Mouse (Mus musculus) left cerebral cortex, adult 18-20 months (tissue): ENCODE measurements around the gene Procr. TPM values are rescaled to one million over a fixed set of nuclear protein-coding genes. Genes with fewer than 3 reads are reported as not detected.

Source experiments
- DNase-seq, 2 experiments: peaks; one replicate each; pipeline ENCODE4 v3.0.0; 2021 to 2022; ENCODE audit warnings: low spot score in 2 of 2, mixed read lengths in 1 of 2
- total RNA-seq, 2 experiments: library from RNA; stranded (reverse); gene quantifications; 2 replicates each; pipeline ENCODE4 v1.2.3; 2021

Procr gene
- total RNA-seq, 2 experiments from 2014 or later: 1.6 to 2.0 TPM

DNA sequence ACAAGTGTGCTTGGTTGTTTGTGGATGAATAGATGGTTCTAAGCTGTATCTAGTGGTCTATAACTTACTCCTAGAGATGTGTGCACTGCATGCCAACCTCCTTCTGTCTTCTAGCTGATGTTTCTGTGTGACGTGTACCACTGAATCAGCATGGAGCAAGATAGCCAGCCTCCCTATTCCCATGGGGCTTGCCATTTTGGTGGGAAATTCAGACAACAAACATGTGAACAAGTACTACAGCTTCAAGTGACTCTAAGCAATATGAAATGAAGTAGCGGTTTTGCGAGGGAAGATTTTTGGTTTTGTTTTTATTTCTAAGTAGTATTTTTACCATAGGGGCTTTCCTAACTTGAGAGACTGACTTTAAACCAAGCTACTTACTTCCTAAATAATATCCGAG is 1.5 kb upstream of the Procr start:
- no peak for DNase-seq

DNA sequence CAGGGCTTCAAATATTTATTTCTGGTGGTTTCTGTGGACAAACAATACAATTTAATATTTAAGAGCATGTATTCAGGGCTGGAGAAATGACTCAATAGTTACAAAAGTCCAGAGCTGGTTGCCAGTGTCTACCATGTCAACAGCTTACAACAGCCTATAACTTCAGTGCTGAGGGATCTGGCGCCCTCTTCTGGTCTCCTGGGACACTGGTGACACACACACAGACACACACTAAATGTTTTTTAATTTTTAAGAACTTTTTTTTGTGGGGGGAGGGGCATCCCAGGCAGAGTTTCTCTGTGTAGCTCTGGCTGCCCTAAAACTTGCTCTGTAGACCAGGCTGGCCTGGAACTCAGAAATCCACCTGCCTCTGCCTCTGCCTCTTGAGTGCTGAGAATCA is 4.8 kb downstream of the Procr start:
- DNase-seq: no peak

DNA sequence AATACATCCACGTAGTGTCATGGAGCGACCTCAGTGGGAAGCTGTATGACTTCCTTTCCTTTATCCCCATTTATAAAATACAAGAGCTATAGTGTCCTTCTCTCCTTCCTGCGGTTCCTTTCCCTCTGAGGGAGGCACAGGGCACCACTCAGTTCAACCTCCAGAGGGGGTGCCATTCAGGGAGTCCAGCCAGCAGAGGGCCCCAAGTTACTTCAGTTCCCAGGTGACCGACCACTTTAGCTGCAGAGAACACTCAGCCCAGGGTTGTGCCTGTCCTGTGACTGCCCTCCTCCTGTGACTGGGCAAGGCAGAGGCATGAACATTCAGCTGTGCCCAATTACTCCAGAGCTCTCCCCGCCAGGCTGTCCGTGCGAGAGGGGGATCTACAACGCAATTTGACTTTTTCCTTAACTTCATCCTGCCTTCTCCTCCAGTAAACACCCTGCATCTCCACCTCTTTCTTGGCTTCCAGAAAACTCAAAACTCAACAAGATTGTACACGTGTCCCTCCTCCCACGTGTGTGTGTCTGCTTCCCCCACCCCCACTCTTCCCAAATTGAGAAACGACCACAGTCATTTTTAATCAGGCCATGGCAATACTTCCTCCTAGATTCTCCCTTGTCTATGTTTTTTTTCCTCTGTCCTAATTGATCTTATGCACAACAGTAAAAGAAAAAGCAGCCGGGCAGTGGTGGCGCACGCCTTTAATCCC is 6.1 kb downstream of the Procr start:
- no peak for DNase-seq

DNA sequence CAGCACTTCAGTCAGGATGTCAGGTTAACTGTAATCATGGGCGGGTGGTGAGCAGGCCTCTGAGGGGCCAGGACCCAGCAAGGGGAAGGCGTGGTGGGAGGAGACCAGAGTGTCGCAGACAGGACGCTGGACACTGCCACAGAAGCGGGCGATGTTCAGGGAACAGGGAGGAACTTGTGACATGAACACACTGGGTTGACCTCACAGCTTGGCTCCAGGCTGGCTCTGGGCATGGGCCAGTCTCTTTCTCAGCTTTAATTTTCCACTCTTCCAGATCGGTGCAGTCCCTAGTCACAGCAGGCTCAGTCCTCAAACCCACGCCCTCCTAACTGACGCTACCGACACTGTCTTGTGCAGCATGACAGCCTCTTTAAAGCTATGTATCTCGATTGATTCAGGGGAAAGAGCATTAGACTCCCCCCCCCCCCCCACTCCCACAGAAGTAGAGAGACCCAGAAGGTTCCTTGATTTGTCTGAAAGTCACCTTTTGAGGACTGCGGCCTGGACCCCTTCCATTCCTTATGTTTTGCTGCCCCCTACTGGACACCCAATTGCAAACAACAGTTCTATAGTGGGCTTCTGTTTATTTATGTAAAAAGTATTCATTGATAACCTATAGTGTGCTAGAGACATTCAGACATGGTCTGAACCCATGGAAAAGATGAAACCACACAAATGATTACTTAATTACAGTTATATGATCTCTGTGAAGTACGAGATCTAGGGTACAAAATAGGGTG is 13.9 kb downstream of the Procr start:
- peak; percentile 65 to 83 for DNase-seq

DNA sequence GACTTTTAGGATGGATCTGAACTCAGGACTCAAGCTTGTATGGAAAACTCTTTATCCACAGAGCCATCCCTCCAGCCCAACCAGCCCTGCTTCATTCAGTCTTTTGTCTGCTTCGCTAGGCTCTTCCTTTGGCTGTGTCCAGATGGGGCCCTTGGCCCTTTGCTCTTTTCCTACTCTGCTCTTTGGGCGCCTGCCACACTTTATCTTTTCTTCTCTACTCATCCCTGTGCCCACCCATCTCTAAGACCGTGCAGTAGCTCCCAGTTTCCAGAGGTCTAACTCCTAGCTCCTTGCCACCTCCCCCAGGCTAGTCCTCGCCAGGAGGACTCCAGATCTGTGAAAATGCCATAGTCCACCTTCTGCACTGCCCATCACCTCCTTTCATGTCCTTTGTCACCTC is 22.7 kb downstream of the Procr start:
- DNase-seq: no peak

DNA sequence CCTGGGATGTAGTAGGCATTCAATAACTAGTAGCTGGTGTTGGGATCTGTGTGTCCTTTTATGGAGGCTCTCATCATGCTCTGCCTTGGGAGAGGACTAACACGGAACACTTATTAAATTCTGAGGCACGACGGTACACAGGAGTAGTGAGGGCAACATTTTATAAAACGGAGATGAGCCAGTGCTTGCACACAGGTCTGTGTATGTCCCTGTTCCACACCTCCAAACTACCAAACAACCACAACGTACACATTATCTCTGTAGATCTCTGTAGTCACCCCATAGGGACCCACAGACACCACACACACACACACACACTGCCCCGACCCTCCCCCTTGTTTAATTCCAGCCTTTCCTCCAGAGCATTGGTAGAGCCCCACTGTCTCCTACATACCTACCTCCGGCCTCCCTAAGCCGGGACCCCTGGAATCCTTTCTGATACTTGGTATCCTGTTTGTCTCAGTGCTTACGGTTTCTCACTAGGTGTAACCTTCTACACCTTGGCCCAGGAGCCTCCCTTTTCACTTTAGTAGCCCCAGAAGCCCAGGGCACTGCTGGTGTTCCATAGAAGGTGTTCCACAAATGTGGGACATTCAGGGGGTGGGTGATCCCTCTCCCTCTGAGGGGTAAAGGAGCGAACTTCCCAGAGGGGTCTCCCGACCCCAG is 23.5 kb downstream of the Procr start:
- DNase-seq: no peak

DNA sequence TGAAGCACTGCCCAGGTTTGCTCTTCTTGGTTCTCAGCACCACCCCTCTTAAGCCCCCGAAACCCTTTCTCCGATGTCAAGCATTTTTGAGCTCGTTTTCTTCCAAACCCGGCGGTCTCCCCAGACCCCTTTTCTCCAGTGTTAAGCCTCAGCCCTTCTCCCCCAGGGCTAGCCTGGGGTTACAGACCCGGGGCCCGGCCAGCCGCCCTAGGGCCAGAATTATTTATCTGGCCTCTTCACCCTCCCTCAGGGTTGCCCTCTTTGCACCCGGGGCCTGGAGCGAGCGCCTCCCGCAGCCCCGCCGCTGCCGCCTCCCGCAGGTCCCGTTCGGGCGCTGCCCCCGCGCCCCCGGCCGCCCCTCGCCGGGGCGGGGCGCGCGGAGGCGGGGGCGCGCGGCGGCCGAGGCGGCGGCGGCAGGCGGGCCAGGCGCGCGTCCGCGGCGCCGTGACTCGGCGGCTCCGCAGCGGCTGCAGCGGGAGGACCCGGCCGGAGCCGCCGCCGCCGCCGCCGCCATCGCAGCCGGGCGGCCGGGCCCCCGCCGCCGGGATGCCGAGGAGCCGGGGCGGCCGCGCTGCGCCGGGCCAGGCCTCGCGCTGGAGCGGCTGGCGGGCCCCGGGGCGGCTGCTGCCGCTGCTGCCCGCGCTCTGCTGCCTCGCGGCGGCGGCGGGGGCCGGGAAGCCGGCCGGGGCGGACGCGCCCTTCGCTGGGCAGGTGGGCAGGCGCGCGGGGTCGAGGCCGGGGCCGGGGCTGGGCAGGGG is 24.2 kb downstream of the Procr start, which contains the start of gene Mmp24:
Mmp24 (plus strand) TSS at position 416 of the 758 bp plus-strand sequence.
- no peak for DNase-seq

DNA sequence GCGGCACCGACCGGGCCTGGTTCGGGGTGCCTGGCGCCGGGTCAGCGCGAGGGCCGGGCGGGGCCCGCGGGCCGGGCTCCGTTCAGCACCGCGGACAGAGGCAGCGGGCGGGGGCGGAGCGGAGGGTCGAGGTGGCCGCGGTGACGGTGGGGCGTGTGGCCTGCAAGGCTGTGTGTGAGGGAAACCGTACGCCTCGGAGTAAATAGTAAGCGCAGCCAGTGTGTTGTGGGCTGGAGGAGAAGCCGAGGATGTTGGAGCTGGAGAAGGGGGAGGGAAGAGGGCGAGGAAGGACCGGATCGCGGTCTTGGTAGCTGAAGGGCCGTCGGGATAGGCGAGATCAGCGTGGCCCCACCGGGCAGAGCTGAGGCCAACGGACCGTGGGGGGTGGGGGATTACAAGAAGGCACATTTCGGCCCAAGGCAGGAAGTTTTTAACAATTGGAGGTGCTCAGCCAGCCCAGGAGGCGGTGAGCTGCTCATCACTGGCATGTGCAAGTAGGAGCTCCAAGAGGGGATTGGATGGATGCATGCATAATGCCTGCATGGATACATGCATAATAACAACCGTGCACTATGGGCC is 24.9 kb downstream of the Procr start:
- DNase-seq: peak; percentile 28 to 45

DNA sequence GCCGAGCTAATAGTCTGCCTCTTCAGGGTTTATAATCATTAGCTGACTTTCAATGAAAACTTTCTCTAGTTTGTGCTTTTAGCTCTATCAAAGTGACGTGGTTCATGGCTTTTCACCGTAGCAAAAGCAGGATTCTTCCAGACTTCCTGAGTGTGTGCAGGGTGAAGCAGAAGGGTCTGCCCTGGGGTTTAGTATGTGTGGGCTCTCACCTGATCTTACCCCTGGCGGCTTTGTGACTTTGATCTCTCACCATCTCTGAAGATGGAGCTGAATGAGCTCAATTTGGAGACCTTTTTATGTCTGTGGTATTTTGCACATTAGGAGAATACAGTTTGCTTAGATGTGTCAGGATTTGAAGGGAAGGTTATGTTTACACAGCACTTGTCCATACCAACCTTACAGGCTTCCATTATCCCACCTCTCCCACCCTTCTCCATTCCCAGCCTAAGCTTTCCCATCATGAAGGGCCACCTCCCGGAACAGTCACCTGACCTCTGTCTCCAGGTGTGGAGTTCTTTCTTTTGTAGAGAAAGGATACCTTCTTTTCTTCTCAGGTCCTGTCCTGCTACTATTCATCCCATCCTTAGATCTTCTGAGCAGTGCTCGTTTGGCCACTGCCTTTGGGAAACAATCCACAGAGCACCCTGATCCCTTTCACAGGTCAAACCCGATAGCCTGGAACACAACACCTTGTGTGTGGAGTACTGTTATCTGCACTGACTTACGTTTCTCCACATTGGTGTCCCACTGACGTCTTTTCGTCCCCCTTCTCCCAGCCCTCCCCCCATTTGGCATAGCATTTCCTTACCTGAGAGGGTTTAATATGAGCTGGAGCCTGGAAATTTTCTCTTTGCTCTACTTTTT is 26.1 kb downstream of the Procr start:
- no peak for DNase-seq

DNA sequence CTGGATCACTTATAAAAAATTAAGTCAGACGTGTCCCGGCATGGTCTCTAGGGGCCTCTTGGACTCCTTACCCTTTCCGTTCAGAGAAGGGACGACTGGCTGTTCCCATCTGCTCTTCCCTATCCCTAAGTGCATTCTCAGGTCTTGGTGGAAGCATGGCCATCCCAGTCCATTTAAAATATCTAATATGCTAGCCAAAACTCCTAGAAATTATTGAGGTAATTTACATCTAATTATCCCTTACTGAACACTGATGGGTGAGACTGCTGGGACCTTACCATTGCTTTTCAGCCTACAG is 26.7 kb downstream of the Procr start:
- no peak for DNase-seq

DNA sequence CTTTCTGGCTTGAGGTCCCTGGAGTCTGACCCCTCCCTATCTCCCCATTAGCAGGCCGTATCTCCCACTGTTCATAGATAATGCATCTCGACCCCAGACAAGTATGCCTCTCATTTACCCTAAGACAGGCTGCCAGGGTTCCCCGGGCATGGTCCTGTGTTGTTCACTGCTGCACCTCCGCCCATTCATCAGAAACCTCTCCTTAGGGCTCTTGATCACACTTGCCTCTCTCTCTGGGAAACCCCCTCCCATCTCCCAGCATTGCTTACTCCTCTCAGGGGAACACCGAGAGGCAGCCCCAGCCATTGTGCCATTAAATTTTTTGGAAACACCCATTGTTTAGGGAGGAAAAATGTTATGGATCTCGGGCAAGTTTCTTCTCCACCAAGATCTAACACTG is 27.1 kb downstream of the Procr start:
- DNase-seq: no peak

DNA sequence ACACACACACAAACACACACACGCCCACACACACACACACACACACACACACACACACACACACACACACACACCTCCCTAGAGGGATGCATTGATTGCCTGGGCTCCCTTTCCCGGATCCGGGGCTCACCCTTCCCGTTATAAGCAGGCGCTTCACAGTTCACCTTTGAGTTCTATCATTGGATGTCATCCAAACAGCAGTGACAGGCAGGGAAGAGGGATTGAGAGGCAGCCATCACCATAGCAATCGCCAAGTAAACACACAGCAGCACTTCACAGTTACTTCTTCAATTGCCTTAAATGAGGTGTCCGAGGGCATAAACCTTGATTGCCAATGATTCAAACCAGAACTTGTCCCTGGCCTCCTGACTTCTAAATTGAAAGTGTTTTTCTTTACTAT is 28.1 kb downstream of the Procr start:
- no peak for DNase-seq

DNA sequence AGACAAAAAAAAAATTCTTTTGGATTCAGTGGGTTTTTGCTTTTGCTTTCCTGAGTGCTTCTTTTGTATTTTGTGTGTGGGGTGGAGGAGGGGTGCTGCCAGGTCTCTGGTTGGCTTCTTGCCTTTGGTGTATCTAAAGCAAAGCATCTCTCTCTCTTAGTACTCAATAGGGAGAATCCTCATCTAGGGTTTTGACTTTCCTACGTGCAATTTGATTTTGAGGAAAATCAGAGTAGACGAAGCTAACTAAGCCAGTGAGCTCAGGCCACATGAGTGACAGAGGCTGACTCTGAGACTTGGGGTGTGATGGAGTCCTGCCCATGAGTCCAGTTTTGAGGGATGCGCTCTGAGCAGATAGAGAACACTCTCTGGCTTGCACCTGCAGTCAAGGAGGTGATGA is 28.6 kb downstream of the Procr start:
- DNase-seq: no peak

DNA sequence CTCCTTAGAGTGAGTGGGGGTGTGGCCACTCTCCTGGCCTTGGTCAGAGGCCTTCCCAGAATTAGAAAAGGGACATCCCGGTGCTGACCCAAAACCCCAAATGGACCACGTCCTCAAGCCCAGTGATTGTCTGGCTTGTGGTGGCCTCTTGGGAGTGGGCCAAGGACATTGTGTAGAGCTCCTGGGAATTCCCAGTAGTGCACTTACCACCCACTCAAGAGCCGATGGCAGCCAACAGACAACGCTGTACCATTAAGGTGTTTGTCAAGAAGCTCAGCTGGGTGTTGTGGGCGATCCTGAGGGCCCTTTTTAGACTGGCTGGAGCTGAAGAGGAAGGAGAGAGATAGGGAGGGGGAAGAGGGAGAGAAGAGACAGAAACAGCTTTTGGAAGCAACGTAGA is 33.6 kb downstream of the Procr start:
- DNase-seq: peak; percentile 66 to 80

DNA sequence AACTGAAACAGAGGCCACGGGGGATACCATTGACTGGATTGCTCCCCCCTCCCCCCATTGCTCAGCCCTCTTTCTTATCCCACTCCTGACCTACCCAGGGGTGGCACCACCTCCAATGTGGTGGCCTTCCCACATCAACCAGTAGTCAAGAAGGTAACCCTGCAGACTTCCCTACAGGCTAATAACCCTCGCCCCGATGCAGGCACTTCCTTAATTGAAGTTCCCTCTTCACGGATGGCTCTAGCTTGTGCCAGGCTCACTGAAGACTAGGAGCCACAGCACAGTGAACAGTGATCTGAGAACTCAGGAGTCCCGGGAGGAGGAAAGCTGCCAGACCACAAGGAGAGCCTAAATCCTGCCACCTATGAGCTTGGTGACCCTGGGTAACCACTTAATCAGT is 36.0 kb downstream of the Procr start:
- no peak for DNase-seq

DNA sequence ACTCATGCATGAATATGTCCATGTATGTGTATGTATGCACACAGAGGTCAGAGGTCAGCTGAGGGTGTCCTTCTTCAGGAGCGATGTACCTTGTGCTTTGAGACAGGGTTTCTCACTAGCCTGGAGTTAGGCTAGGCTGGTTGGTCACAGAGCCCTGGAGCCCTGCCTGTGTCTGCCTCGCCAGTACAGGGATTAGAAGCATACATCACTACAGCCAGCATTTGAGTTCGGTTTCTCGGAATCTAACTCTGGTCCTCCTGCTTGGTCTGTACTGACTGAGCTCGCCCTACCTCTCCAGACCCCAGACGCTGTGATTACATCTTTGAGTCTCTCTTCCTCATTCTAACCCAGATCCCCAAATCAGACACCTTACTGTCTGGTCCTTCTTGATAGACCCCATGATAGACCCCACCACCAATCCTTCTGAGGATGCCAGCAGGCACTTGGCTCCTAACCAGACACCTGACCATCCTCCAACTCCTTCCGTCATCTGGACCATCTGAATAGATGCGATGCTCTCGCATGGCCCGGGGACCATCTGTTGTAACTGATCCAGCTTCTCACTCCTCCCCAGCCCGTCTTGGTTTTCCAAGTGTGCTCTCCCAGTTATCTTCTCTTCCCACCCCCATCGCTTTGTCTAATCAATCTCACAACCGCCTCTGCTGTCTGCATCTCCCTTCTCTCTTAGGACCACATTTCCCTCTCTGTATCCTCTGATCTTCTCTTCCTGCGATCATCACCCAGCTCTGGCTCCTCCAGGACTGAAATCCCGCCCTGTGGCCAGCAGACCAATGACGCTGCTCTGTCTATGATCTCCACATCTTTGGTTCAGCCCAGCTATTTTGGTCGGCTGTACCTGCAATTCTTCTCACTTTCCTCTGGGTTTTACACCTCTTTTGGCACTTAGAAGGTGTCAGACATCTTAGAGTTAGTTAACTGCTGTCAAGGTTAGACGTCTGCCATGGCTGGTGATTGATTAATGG is 37.3 kb downstream of the Procr start:
- no peak for DNase-seq

DNA sequence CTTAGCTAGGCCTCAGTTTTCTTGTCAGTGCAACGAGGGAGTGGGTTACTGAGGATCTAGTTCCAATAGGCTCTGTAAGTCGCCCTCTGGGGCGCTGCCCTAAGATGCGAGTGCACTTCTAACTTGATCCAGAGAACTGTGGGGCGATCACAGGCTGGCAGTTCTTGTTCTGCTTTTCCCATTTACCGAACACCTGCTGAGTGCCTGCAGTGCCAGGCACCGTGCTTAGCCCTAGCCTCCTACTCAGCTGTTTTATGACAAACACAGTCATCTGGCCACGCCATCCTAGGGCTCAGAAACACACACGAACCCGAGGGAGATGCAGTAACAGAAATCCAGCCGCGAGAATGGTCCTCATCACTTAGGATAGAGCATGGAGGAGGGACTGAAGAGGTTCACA is 42.0 kb downstream of the Procr start:
- DNase-seq: no peak

DNA sequence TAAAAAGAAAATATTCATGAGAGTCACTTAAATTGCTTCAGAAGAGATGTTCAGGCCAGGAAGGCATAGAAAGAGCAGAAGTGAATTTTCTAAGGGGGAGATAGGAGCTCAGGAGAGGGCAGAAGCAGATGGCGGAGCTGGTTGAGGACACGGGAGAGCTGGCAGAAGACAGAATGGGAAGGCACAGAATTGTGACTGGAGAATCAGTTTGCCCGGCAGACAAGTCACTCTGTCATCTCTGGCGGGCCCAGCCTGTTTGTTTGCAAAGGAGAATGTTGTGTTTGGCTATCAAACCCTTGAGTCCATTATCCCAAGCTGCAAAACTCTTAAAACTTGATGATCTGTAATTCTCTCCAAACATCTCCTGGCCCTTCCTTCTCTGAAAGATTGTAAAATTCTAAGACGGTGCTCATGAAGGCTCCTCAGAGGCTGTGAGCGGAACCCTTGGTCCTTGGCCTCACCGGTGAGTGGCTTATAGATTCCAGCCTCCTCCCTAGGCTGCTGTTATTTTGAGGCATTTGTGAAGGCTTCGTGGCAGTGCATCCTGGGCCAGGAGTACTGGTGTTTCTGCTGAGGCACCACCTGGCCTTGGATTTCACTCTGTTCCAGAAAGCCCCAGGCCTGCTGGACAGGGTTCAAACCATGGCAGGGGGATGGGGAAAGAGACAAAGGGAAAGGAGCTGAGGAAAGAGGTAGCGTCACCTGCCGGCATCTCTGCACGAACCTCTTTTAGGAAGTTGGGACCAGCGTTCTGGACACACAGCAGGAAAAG is 43.9 kb downstream of the Procr start:
- DNase-seq: no peak
